Mouse (Mus musculus): Measurements from ENCODE around the gene Cabp2. TPM values are rescaled to one million over a fixed set of nuclear protein-coding genes. Genes with fewer than 3 reads are reported as not detected.

Cabp2 gene
- polyA plus RNA-seq, 1 experiment, result not detected

GRCm38 (mm10) chr19:4096642-4097440 lies 15.5 kb downstream of the Cabp2 start, which contains the start of gene Cdk2ap2:
Cdk2ap2 (plus strand) TSS chr19:4097182.
- TF ChIP-seq GATA1 (IDR thresholded peaks at IDR 0.05; ENCODE audit: low read length), result no peak

- TF ChIP-seq GATA1 (IDR thresholded peaks at IDR 0.05; ENCODE audit: low read length), result no peak
Measured at GRCm38 (mm10) chr19:4097441-4097825, 16.1 kb downstream of the Cabp2 start.

GRCm38 (mm10) chr19:4098426-4098825 lies 17.0 kb downstream of the Cabp2 start:
- no peak for TF ChIP-seq GATA1 (IDR thresholded peaks at IDR 0.05; ENCODE audit: low read length)

- no peak for TF ChIP-seq GATA1 (IDR thresholded peaks at IDR 0.05; ENCODE audit: low read length)
Measured at GRCm38 (mm10) chr19:4099056-4099455, 17.7 kb downstream of the Cabp2 start.

GRCm38 (mm10) chr19:4099837-4100717 lies 18.7 kb downstream of the Cabp2 start, which contains the start of gene Pitpnm1:
Pitpnm1 (plus strand) TSS chr19:4099998.
- TF ChIP-seq GATA1 (IDR thresholded peaks at IDR 0.05; ENCODE audit: low read length), result no peak

GRCm38 (mm10) chr19:4100718-4101261 lies 19.4 kb downstream of the Cabp2 start:
- no peak for TF ChIP-seq GATA1 (IDR thresholded peaks at IDR 0.05; ENCODE audit: low read length)

GRCm38 (mm10) chr19:4101466-4101865 lies 20.1 kb downstream of the Cabp2 start:
- TF ChIP-seq GATA1 (IDR thresholded peaks at IDR 0.05; ENCODE audit: low read length), result no peak

- no peak for TF ChIP-seq GATA1 (IDR thresholded peaks at IDR 0.05; ENCODE audit: low read length)
Measured at GRCm38 (mm10) chr19:4102049-4102448, 20.7 kb downstream of the Cabp2 start.

GRCm38 (mm10) chr19:4102626-4103025 lies 21.2 kb downstream of the Cabp2 start:
- no peak for TF ChIP-seq GATA1 (IDR thresholded peaks at IDR 0.05; ENCODE audit: low read length)

GRCm38 (mm10) chr19:4103294-4103693 lies 21.9 kb downstream of the Cabp2 start:
- TF ChIP-seq GATA1 (IDR thresholded peaks at IDR 0.05; ENCODE audit: low read length), result no peak

- TF ChIP-seq GATA1 (IDR thresholded peaks at IDR 0.05; ENCODE audit: low read length), result no peak
Measured at GRCm38 (mm10) chr19:4103792-4104191, 22.4 kb downstream of the Cabp2 start.

GRCm38 (mm10) chr19:4104675-4105194 lies 23.4 kb downstream of the Cabp2 start:
- TF ChIP-seq GATA1 (IDR thresholded peaks at IDR 0.05; ENCODE audit: low read length), result no peak

- no peak for TF ChIP-seq GATA1 (IDR thresholded peaks at IDR 0.05; ENCODE audit: low read length)
Measured at GRCm38 (mm10) chr19:4106654-4107053, 25.3 kb downstream of the Cabp2 start.

GRCm38 (mm10) chr19:4108535-4108934 lies 27.2 kb downstream of the Cabp2 start:
- TF ChIP-seq GATA1 (IDR thresholded peaks at IDR 0.05; ENCODE audit: low read length), result no peak

- no peak for TF ChIP-seq GATA1 (IDR thresholded peaks at IDR 0.05; ENCODE audit: low read length)
Measured at GRCm38 (mm10) chr19:4112063-4112960, 30.9 kb downstream of the Cabp2 start.
